Mouse (Mus musculus) left cerebral cortex, adult 2 months (tissue): ENCODE measurements around the gene 2010111I01Rik. TPM values are rescaled to one million over a fixed set of nuclear protein-coding genes. Genes with fewer than 3 reads are reported as not detected.

Experiments used
- DNase-seq, 2 experiments: peaks; one replicate each; pipeline ENCODE4 v3.0.0; 2021 to 2022; ENCODE audit warnings: low spot score in 2 of 2, mixed read lengths in 1 of 2; ENCODE audit errors: extremely low spot score in 1 of 2
- H3K27ac ChIP-seq: fragments of 200-600 bp; 2 replicates; pipeline ENCODE4 v1.8.1; 2022
- H3K4me3 ChIP-seq: fragments of 200-600 bp; 2 replicates; pipeline ENCODE4 v1.8.1; 2022
- CTCF ChIP-seq: fragments of 200-600 bp; IDR thresholded peaks from 2 replicates; pipeline ENCODE4 v1.8.1; 2022; ENCODE audit warnings: antibody characterized with exemption, mild to moderate bottlenecking, moderate library complexity
- intact Hi-C: fragments of 180-260 bp; cut with DNase I; formaldehyde crosslinking; loops from one replicate; pipeline ENCODE4 v1.15.1; 2025
- total RNA-seq, 2 experiments: library from RNA; stranded (reverse); gene quantifications; 2 replicates each; pipeline ENCODE4 v1.2.3; 2021

2010111I01Rik gene
- total RNA-seq, 2 experiments from 2014 or later = 122 to 140 TPM

GRCm38 (mm10) chr13:63239301-63239804 is 274.7 kb downstream of the 2010111I01Rik start:
- Histone ChIP-seq H3K27ac (peak overlapping the region; percentile 99), H3K4me3 (peak overlapping the region; percentile 86)
- intact Hi-C loops = no loop called here
- no peak for DNase-seq
- no peak for TF ChIP-seq CTCF

GRCm38 (mm10) chr13:63239877-63240671 is 275.4 kb downstream of the 2010111I01Rik start:
- intact Hi-C loops = loop anchor here (5.0 to 10.0 kb wide), 3 partner anchors 143 to 333 kb away; no protein-coding TSS in a partner anchor
- Histone ChIP-seq H3K27ac (peak overlapping the region; percentile 99), H3K4me3 (peak overlapping the region; percentile 86)
- DNase-seq = peak; percentile 82 to 84
- no peak for TF ChIP-seq CTCF

GRCm38 (mm10) chr13:63240835-63241234 is 276.1 kb downstream of the 2010111I01Rik start:
- no peak for DNase-seq
- intact Hi-C loops = loop anchor here (5.0 to 10.0 kb wide), 3 partner anchors 144 to 334 kb away; no protein-coding TSS in a partner anchor
- Histone ChIP-seq H3K4me3 (peak overlapping the region; percentile 86), H3K27ac (peak overlapping the region; percentile 99)
- TF ChIP-seq CTCF = no peak

GRCm38 (mm10) chr13:63241665-63242064 is 277.0 kb downstream of the 2010111I01Rik start:
- H3K4me3 ChIP-seq = peak overlapping the region; percentile 86
- H3K27ac ChIP-seq = peak overlapping the region; percentile 99
- DNase-seq = no peak
- no peak for TF ChIP-seq CTCF
- intact Hi-C loops = loop anchor here (2.0 to 10.0 kb wide), 4 partner anchors 89 to 334 kb away; no protein-coding TSS in a partner anchor

DNA sequence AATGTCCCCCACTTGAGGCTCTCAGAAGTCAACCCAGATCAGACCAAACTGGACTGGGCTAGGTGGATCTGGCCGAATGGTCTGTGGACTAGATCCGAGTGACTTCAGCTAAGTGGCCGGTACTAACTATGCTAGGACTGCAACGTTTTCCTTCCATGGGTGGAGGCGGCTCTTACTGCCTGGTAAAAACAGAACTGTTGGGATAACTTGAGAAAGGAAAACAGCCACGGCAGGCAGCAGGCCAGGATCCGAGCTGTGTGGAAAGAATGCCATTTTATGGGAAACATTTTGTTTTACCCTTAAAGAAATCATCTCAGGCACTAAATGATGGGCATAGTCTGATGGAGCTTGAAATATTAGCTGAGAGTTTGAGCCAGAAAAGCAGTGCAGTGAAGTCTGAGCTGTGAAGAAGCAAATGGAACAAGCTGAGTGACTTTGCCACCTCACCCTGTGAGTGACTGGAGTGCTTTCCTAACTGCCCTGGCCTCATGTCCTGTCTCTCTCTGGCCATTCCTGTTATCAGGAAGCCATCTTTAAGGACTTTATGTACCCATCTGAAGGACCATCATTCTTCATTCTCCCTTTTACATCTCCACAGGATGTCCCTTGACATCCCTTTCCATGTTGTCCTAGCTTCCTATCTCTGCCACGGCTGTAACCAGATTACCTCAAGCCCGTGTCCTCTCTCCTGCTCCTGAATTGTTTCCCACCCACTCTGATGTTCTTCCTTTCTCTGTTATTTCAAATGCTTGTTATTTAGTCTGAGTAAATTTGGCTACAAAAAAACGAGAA is 277.9 kb downstream of the 2010111I01Rik start:
- peak overlapping the region; percentile 99 for H3K27ac ChIP-seq
- TF ChIP-seq CTCF = no peak
- intact Hi-C loops = loop anchor here (2.0 to 10.0 kb wide), 4 partner anchors 88 to 335 kb away; no protein-coding TSS in a partner anchor
- no peak for DNase-seq
- H3K4me3 ChIP-seq = peak overlapping the region; percentile 86

DNA sequence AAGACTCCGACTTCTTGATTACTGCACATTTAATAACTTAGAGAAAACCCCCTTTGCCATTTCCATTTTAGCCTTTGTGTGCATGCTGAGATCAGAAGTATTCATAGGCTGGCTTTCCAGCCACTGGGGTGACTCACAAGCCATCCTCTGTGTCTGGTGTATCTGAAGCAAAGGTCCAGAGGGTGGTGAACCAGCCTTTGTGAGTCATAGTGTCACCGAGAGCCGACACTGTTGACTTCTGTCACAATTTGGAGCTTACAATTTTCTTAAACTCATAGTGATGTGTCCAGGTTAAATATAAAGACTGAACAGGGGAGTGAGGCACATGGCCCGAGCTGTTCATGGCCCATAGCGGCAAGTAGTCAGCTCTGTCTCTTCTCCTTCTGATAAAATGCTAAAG is 278.9 kb downstream of the 2010111I01Rik start:
- Histone ChIP-seq H3K4me3 (peak overlapping the region; percentile 86), H3K27ac (peak overlapping the region; percentile 55)
- TF ChIP-seq CTCF = no peak
- intact Hi-C loops = loop anchor here (2.0 to 10.0 kb wide), 4 partner anchors 87 to 336 kb away; no protein-coding TSS in a partner anchor
- DNase-seq = no peak

DNA sequence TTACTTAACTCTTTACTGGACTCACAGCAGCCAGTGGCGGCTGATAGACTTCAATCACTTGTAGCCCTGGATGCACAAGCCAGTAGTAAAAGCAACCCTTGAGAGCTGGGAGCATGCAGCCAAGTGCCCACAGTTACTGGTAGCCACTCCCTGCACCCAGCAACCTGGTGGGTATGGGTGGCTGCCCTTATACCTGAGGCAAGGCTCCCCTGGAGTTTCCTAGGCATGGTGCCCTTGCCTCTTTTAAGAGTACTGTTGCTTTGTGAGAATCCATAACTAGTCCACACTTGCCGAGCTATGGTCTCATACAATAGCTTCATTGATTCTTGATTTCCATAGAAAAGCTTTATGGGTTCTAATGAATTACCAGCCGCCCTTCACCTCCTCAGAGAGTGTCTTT is 279.7 kb downstream of the 2010111I01Rik start:
- H3K4me3 ChIP-seq = peak overlapping the region; percentile 39
- intact Hi-C loops = loop anchor here (5.0 to 10.0 kb wide), 3 partner anchors 147 to 337 kb away; no protein-coding TSS in a partner anchor
- H3K27ac ChIP-seq = peak overlapping the region; percentile 69
- DNase-seq = no peak
- no peak for TF ChIP-seq CTCF

- no peak for DNase-seq
- intact Hi-C loops = loop anchor here (5.0 to 10.0 kb wide), 3 partner anchors 198 to 320 kb away; no protein-coding TSS in a partner anchor
- TF ChIP-seq CTCF = no peak
- Histone ChIP-seq H3K4me3 (peak overlapping the region; percentile 39; the same call in 1 of the 2 replicates), H3K27ac (peak overlapping the region; percentile 69)
These were observed 280.5 kb downstream of the 2010111I01Rik start for GRCm38 (mm10) chr13:63245218-63245617.

DNA sequence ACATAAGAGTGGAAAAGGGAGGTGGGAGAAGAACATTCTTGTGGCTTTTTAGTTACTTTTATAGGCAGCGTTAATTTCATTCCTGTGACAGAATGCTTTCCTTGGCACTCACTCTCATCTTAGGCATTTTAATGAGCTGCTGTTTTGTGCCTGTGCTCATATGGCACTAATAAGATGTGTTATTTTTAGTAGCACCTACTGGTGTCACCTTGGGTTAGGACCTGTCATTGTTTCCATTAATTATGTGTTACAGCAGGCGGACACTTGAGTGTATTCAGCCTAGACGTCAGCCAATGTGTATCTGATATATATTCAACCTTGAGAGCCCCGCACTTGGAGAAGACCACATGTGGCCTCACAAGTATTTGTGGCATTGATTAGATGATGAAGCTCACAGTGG is 281.1 kb downstream of the 2010111I01Rik start:
- no peak for DNase-seq
- intact Hi-C loops = loop anchor here (5.0 to 10.0 kb wide), 3 partner anchors 199 to 319 kb away; no protein-coding TSS in a partner anchor
- Histone ChIP-seq H3K27ac (peak overlapping the region; percentile 69; the same call in 1 of the 2 replicates), H3K4me3 (no peak overlapping the region; the same call in 1 of the 2 replicates)
- TF ChIP-seq CTCF = no peak

DNA sequence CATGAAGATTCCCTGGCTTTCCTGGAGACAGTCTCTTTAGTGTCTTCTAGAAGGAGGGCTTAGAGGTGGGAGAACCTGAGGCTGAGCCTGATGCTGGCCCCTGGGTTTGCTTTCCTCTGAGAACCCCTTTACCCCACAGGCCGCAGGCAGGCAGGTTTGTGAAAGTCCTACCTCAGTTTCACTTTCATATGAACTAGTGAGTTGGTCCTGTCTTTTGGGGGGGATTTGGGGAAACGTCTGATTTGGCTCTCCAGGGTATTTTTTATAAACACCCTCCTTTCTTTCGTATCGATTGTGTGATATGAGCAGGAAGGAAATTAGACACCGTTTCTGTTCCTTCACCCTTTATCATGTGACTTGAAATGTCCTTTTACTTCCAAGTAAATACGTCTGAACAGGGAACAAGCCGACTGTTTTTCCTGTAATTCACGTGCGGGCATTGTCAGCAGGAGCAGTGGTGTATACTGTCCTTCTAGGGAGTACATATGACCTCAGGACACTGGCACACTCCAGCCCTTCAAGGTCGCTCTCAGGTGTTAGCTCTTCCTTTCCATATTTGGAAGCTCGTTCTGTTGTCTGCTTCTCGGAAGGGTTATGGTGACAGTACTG is 281.7 kb downstream of the 2010111I01Rik start:
- peak overlapping the region; percentile 15 for H3K4me3 ChIP-seq
- intact Hi-C loops = loop anchor here (5.0 to 10.0 kb wide), 3 partner anchors 199 to 318 kb away; no protein-coding TSS in a partner anchor
- no peak for TF ChIP-seq CTCF
- peak overlapping the region; percentile 67 for H3K27ac ChIP-seq
- DNase-seq = no peak

- intact Hi-C loops = loop anchor here (5.0 to 10.0 kb wide), 3 partner anchors 200 to 318 kb away; no protein-coding TSS in a partner anchor
- no peak for TF ChIP-seq CTCF
- H3K27ac ChIP-seq = peak overlapping the region; percentile 67
- peak overlapping the region; percentile 15 for H3K4me3 ChIP-seq
- DNase-seq = no peak
These were observed 282.3 kb downstream of the 2010111I01Rik start for GRCm38 (mm10) chr13:63247041-63247440.
